Mouse (Mus musculus): Measurements from ENCODE around the gene Cntnap5a.

- TF ChIP-seq CTCF (IDR thresholded peaks at IDR 0.05; ENCODE audit: extremely low read depth, insufficient read depth, low read length) (no peak), POLR2A (IDR thresholded peaks at IDR 0.05; ENCODE audit: extremely low read depth, insufficient read depth, low read length) (no peak)
These were observed 441.2 kb downstream of the Cntnap5a start for GRCm38 (mm10) chr1:116125767-116126166.
